Mouse (Mus musculus) kidney, embryonic 15.5 days (tissue): ENCODE measurements around the gene Mgmt. TPM values are rescaled to one million over a fixed set of nuclear protein-coding genes. Genes with fewer than 3 reads are reported as not detected.
A peak's percentile ranks its signal among the peaks of the same experiment; 100 is the strongest.

Experiments
- ATAC-seq: fragments of 200-750 bp; cut with Nextera tagmentation; replicated peaks from 2 replicates; pipeline ENCODE4 v1.8.0; 2017; ENCODE audit warnings: moderate TSS enrichment; ENCODE audit not compliant: low FRiP score
- H3K27ac ChIP-seq: fragments of 300-500 bp; sonication (generic); 2 replicates; pipeline ENCODE4 v1.5.1; 2015; ENCODE audit warnings: mild to moderate bottlenecking, inconsistent platforms
- H3K27me3 ChIP-seq: fragments of 300-500 bp; sonication (generic); 2 replicates; pipeline ENCODE4 v1.6.1; 2015; ENCODE audit warnings: inconsistent platforms
- H3K36me3 ChIP-seq: fragments of 300-500 bp; sonication (generic); 2 replicates; pipeline ENCODE4 v1.6.1; 2015; ENCODE audit warnings: inconsistent platforms
- H3K4me1 ChIP-seq: fragments of 300-500 bp; sonication (generic); 2 replicates; pipeline ENCODE4 v1.6.1; 2015; ENCODE audit warnings: inconsistent platforms
- H3K4me2 ChIP-seq: fragments of 300-500 bp; sonication (generic); 2 replicates; pipeline ENCODE4 v1.6.1; 2015; ENCODE audit warnings: moderate library complexity, mild to moderate bottlenecking, inconsistent platforms
- H3K4me3 ChIP-seq: fragments of 300-500 bp; sonication (generic); replicated peaks from 2 replicates; pipeline ENCODE4 v1.5.1; 2015; ENCODE audit warnings: mild to moderate bottlenecking, inconsistent platforms
- H3K9ac ChIP-seq: fragments of 300-500 bp; sonication (generic); 2 replicates; pipeline ENCODE4 v1.6.1; 2015; ENCODE audit warnings: mild to moderate bottlenecking, inconsistent platforms
- H3K9me3 ChIP-seq: fragments of 300-500 bp; sonication (generic); replicated peaks from 2 replicates; pipeline ENCODE4 v1.6.1; 2016; ENCODE audit warnings: inconsistent platforms
- WGBS: fragments of 180-500 bp; shearing (Covaris S2); methylation state at CpG from one replicate; pipeline ENCODE4 v1.1.7; 2015; ENCODE audit warnings: mixed read lengths; 5-methylcytosine and 5-hydroxymethylcytosine counted together
- polyA plus RNA-seq: library from polyadenylated mRNA; unstranded; fragments of >200 nt; fragmentation: Nextera tagmentation; extraction: Ambion mirVana; gene quantifications from 2 replicates; pipeline ENCODE4 v1.2.1, GENCODE M21; 2015

Mgmt gene
- polyA plus RNA-seq, 1 experiment from 2014 or later = 5.8 TPM

DNA sequence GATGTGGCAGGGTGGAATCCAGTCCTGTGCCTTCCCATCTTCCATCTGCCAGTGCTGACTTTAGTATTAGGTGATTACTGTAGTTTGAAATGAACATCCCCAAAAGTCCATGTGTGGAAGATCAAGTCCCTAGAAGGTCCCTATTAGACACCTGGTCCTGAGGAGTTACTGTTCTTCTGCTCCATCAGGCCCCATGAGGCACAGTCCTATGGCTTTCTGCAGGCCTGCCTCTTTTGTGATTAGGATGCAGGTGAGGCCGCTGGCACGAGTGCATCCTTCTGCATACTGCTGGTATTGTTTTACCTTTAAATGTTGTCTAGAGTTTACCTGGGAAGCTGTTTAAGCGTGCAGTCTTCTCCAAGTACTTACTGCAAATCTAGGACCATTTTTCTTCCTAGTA lies 21.6 kb downstream of the Mgmt start:
- H3K9me3 ChIP-seq = no peaks in the 10 kb centered on the region
- H3K9ac ChIP-seq = no peak overlapping the region
- H3K27ac ChIP-seq = no peak overlapping the region
- H3K4me2 ChIP-seq = no peak overlapping the region
- H3K27me3 ChIP-seq = no peaks in the 10 kb centered on the region
- H3K36me3 ChIP-seq = no peaks in the 10 kb centered on the region
- H3K4me3 ChIP-seq = no peak overlapping the region
- H3K4me1 ChIP-seq = no peaks in the 10 kb centered on the region
- no peak for ATAC-seq
- WGBS = 80% methylated on average over 3 of the region's 3 CpGs

DNA sequence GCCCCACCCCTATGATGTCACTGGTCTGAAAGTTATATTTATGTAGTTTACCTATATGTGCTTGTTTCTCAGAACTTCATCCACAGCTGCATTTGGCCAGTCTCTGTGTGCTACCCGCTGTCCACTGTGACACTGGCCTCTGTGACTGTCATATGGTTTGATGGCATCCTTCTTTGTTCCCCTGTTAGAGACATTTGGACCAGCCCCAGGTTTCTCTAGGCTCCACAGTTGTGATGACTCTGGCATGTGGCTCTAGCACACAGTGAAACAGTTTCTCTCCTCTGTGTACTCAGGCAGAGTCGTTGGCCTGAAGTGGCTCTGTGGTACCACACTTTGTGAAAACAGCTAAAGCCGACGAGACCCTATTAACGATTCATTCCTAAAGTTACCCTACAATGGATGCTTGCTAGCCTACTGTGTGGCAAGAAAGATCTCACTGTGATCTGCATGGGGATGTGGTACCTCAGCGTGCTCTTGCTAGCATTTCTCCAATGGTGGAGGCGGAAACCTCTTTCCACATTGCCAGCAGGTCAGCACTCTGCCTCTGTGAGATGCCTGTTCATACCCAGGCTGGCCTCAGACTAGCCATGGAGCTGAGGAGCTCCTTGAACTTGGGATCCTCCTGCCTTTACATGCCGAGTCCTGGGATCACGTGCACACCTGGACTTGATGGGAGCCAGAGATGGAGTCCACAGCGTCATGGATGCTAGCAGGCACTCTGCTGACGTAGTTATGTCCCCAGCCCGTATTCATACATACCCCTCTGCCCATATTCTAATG lies 26.8 kb downstream of the Mgmt start:
- Histone ChIP-seq H3K27me3 (no peaks in the 10 kb centered on the region), H3K27ac (no peak overlapping the region), H3K4me2 (no peak overlapping the region), H3K4me3 (no peak overlapping the region), H3K36me3 (no peaks in the 10 kb centered on the region), H3K9ac (no peak overlapping the region), H3K9me3 (no peaks in the 10 kb centered on the region), H3K4me1 (peaks cover 13% of the 10 kb centered on the region)
- WGBS = 90% methylated on average over 12 of the region's 12 CpGs
- no peak for ATAC-seq

DNA sequence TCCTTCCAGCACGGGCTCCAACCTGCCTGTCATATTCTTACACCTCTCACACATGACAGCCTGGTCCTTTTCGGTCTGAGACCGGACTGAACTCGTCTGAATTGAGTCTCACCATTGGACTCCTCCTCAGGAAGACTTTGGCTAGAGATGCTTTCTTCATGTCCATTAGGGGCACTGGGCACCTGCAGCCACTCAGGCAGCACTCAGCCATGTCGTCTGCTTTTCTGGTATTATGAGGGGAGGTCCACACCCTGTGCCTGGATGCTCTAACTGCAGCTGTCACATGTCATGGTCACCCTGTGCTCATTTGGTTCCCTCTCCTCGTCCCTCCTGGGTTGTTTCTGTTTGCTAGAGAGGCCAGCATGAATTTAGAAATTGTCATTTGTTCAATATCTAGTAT lies 27.8 kb downstream of the Mgmt start:
- Histone ChIP-seq H3K4me3 (no peak overlapping the region), H3K4me1 (peaks cover 18% of the 10 kb centered on the region), H3K36me3 (no peaks in the 10 kb centered on the region), H3K9me3 (no peaks in the 10 kb centered on the region), H3K9ac (no peak overlapping the region), H3K27me3 (0 out of 2 replicates have a peak, but pooled peaks cover 4% of the 10 kb centered on the region), H3K27ac (no peak overlapping the region), H3K4me2 (no peak overlapping the region)
- 84% methylated on average over 6 of the region's 6 CpGs for WGBS
- ATAC-seq = no peak

DNA sequence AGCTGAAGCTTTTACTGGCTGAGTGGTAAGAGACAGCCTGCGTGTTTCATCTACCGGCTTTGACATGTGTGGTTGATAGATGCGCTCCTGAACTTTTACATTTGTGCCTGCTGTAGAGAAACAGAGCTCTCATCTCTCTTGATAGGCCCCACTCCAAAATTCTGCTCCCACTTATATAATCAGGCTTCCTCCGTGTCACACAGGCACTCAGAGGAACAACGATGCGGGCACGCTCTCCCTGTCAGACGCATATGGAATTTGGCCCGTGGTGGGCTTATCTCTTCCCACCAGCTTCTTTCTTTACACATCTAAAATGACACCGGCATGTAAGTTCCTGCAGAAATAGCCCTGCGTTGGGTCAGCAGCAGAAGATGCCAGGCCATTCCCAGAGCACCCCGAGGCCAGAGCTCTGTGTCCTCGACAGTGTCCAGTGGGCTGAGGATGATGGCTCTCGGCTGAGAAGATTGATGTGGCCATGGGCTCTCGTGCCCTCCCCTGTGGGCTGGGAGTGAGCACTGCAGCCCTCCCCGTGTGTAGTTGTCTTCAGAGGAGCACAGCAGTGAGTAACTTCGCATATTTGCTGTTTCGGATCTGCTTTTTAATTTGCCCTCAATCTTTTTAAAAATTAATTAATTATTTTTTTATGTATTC lies 30.3 kb downstream of the Mgmt start:
- H3K9me3 ChIP-seq = no peaks in the 10 kb centered on the region
- H3K4me1 ChIP-seq = peaks cover 18% of the 10 kb centered on the region
- H3K4me3 ChIP-seq = no peak overlapping the region
- WGBS = 59% methylated on average over 18 of the region's 18 CpGs
- no peaks in the 10 kb centered on the region for H3K36me3 ChIP-seq
- ATAC-seq = 0 out of 2 replicates have a peak, but pooled peaks have one; percentile 52
- peaks cover 13% of the 10 kb centered on the region; the same call in 1 of the 2 replicates for H3K27me3 ChIP-seq
- no peak overlapping the region for H3K27ac ChIP-seq
- no peak overlapping the region for H3K9ac ChIP-seq
- no peak overlapping the region for H3K4me2 ChIP-seq

DNA sequence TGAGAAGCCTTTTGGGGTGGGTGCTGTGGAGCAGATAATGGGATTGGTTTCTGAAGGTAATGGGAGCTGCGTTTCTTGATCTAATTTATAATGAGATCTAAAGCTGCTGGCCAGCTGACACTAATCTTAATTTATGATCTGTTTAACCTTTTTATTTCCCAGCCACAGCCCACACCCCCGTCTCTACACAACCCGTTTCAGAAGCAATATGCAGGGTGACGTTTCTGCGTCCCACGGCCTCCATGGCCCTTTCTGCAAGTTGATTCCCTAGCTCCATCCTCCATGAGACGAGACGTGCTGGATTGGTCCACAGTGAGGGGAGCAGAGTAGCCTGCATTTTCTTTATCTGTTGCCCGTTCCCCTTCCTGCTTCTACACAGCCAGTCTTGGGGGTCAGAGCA lies 31.8 kb downstream of the Mgmt start:
- Histone ChIP-seq H3K27ac (no peak overlapping the region), H3K4me3 (no peak overlapping the region), H3K9ac (no peak overlapping the region), H3K9me3 (no peaks in the 10 kb centered on the region), H3K4me2 (no peak overlapping the region), H3K27me3 (peaks cover 13% of the 10 kb centered on the region; the same call in 1 of the 2 replicates), H3K36me3 (no peaks in the 10 kb centered on the region), H3K4me1 (peaks cover 18% of the 10 kb centered on the region)
- no peak for ATAC-seq
- WGBS = 13% methylated on average over 9 of the region's 9 CpGs

DNA sequence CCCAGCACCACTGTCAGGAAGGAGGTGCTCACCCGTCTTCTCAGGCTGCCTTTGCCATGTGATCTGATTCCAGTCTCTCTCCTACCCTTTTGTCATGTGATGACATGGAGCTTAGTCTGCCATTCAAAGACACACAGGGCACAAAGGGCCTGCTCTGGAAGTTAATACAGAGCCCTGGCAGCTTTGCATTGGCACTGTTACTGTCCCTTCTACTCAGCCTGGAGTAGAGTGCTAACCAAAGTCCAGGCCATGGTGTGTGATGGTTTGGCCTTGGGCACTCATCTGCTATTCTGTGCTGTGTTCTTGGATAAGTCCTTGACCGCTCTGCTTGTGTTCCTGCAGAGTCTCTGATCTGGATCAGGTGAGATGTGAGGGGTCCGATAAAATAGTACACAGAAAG lies 36.0 kb downstream of the Mgmt start:
- WGBS = 81% methylated on average over 3 of the region's 3 CpGs
- no peaks in the 10 kb centered on the region for H3K36me3 ChIP-seq
- H3K4me3 ChIP-seq = no peak overlapping the region
- no peaks in the 10 kb centered on the region for H3K9me3 ChIP-seq
- peaks cover 14% of the 10 kb centered on the region for H3K4me1 ChIP-seq
- no peak overlapping the region for H3K27ac ChIP-seq
- no peak overlapping the region for H3K9ac ChIP-seq
- ATAC-seq = no peak
- peaks cover 17% of the 10 kb centered on the region; the same call in 1 of the 2 replicates for H3K27me3 ChIP-seq
- H3K4me2 ChIP-seq = no peak overlapping the region

GRCm38 (mm10) chr7:136933367-136933766 lies 39.0 kb downstream of the Mgmt start:
- 65% methylated on average over 3 of the region's 3 CpGs for WGBS

GRCm38 (mm10) chr7:136934336-136934735 lies 39.9 kb downstream of the Mgmt start:
- H3K4me1 ChIP-seq = peaks cover 10% of the 10 kb centered on the region; the same call in 1 of the 2 replicates
- no peak for ATAC-seq
- no peak overlapping the region for H3K4me2 ChIP-seq
- no peak overlapping the region for H3K4me3 ChIP-seq
- no peak overlapping the region for H3K9ac ChIP-seq
- 93% methylated on average over 5 of the region's 5 CpGs for WGBS
- no peak overlapping the region for H3K27ac ChIP-seq
- no peaks in the 10 kb centered on the region for H3K9me3 ChIP-seq
- peaks cover 4% of the 10 kb centered on the region; the same call in 1 of the 2 replicates for H3K27me3 ChIP-seq
- no peaks in the 10 kb centered on the region for H3K36me3 ChIP-seq

More at GRCm38 (mm10) chr7:136933367-136933766, 39.0 kb downstream of the Mgmt start:
- Histone ChIP-seq H3K27me3 (peaks cover 7% of the 10 kb centered on the region; the same call in 1 of the 2 replicates), H3K27ac (no peak overlapping the region), H3K4me2 (no peak overlapping the region), H3K4me3 (no peak overlapping the region), H3K4me1 (peaks cover 10% of the 10 kb centered on the region; the same call in 1 of the 2 replicates), H3K9me3 (no peaks in the 10 kb centered on the region), H3K9ac (no peak overlapping the region), H3K36me3 (no peaks in the 10 kb centered on the region)
- no peak for ATAC-seq

GRCm38 (mm10) chr7:136934784-136935183 lies 40.4 kb downstream of the Mgmt start:
- Histone ChIP-seq H3K4me1 (peaks cover 10% of the 10 kb centered on the region; the same call in 1 of the 2 replicates), H3K27me3 (peaks cover 4% of the 10 kb centered on the region; the same call in 1 of the 2 replicates), H3K4me2 (no peak overlapping the region), H3K27ac (no peak overlapping the region), H3K36me3 (no peaks in the 10 kb centered on the region), H3K9me3 (no peaks in the 10 kb centered on the region), H3K9ac (no peak overlapping the region), H3K4me3 (no peak overlapping the region)
- ATAC-seq = 0 out of 2 replicates have a peak, but pooled peaks have one; percentile 64
- 70% methylated on average over 7 of the region's 7 CpGs for WGBS

DNA sequence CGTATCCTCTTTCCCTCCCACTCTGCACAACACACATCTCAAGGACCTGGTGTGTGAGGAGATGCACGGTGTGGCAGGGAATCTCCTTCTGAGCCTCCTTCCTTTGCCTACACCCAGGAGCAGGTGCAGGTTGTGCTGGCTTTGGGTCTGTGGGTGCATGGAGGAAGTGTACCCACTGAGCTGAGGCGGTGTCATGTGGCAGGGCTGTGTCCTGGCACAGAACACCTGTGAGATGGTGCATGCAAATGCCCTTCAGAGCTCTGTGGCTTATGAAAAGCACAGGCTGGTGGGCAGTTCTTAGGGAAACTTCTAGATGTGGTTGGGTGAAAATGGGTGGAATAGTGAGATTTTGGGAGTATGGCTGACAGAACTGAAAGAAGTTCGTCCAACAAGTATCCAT lies 44.0 kb downstream of the Mgmt start:
- Histone ChIP-seq H3K4me1 (peaks cover 10% of the 10 kb centered on the region; the same call in 1 of the 2 replicates), H3K27me3 (no peaks in the 10 kb centered on the region), H3K4me2 (no peak overlapping the region), H3K4me3 (no peak overlapping the region), H3K27ac (no peak overlapping the region), H3K36me3 (no peaks in the 10 kb centered on the region), H3K9me3 (no peaks in the 10 kb centered on the region), H3K9ac (no peak overlapping the region)
- WGBS = 79% methylated on average over 4 of the region's 4 CpGs
- no peak for ATAC-seq

GRCm38 (mm10) chr7:136942414-136942813 lies 48.0 kb downstream of the Mgmt start:
- Histone ChIP-seq H3K9me3 (no peaks in the 10 kb centered on the region), H3K36me3 (no peaks in the 10 kb centered on the region), H3K4me2 (no peak overlapping the region), H3K4me3 (no peak overlapping the region), H3K9ac (no peak overlapping the region), H3K27me3 (no peaks in the 10 kb centered on the region), H3K4me1 (peaks cover 4% of the 10 kb centered on the region; the same call in 1 of the 2 replicates), H3K27ac (no peak overlapping the region)
- ATAC-seq = no peak
- WGBS = 91% methylated on average over 2 of the region's 2 CpGs

DNA sequence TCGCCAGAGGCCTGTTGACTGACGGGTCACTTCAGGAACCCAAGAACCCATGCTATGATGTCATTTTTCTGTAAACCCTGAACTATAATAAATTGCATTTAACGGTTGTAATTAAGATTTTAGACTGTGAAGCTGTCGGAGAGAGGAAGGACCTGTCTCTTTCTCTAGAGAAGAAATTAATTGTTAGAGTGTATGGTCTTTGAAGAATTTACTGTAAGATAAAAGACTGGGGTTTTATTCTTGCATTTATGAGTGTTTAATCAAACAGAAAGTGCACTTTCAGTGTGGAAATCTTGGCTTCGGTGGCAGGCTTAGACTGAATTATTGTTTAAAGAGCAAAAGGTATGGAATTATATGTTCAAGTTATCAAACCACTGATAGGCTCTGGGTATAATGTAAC lies 49.5 kb downstream of the Mgmt start:
- Histone ChIP-seq H3K27ac (no peak overlapping the region), H3K9ac (no peak overlapping the region), H3K4me1 (peaks cover 4% of the 10 kb centered on the region; the same call in 1 of the 2 replicates), H3K36me3 (no peaks in the 10 kb centered on the region), H3K9me3 (no peaks in the 10 kb centered on the region), H3K27me3 (peaks cover 10% of the 10 kb centered on the region), H3K4me3 (no peak overlapping the region), H3K4me2 (no peak overlapping the region)
- WGBS = 50% methylated on average over 5 of the region's 5 CpGs
- ATAC-seq = no peak
